Mouse (Mus musculus) neural tube, embryonic 10.5 days (tissue): ENCODE results near the gene Pla2g2d.
A peak's percentile ranks its signal among the peaks of the same experiment; 100 is the strongest.

Experiments
- DNase-seq: peaks from one replicate; pipeline ENCODE4 v3.0.0-alpha.2; 2017; ENCODE audit warnings: low spot score; ENCODE audit errors: extremely low spot score

Gene Pla2g2d

DNA sequence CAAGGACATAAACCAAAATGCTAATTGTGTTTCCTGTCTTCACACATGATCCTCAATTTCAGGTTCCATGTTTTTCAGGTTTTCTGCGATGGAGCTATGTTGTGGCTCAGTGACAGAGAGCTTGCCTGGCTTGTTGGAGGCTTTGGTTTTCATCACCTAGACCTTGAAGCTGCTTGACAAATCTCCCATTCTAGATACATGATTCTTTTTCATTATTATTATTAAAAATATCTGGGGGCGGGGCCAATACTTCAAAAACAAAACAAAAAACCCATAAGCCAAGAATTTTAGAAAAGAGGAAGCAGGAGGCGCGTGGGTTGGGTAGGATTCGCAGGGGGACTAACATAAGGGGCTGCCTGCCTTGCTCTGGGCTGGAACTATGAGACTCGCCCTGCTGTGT is at the start of gene Pla2g2d:
Gene Pla2g2d, plus strand, starts transcription at position 301 of the 400 bp plus-strand sequence.
- no peak for DNase-seq

DNA sequence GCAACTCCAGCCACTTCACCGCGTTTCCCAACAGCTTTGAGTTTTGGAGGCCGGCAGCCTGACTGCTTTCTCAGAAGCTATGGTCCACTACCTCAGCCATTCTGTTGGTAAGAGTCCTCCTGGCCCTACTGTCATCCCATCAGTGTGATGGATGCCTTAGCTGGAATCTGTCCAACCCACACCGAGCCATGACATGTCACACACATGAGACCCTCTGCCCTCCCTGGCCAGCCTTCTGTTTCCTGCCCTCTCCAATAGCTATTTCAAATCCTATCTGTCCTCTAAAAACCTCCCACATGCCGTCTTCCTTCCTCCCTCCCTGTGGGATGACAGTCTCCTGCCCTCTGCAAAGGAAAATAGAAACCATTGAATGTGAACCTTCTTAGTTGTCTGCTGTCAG is 49.8 kb upstream of the Pla2g2d start:
- DNase-seq, result no peak

DNA sequence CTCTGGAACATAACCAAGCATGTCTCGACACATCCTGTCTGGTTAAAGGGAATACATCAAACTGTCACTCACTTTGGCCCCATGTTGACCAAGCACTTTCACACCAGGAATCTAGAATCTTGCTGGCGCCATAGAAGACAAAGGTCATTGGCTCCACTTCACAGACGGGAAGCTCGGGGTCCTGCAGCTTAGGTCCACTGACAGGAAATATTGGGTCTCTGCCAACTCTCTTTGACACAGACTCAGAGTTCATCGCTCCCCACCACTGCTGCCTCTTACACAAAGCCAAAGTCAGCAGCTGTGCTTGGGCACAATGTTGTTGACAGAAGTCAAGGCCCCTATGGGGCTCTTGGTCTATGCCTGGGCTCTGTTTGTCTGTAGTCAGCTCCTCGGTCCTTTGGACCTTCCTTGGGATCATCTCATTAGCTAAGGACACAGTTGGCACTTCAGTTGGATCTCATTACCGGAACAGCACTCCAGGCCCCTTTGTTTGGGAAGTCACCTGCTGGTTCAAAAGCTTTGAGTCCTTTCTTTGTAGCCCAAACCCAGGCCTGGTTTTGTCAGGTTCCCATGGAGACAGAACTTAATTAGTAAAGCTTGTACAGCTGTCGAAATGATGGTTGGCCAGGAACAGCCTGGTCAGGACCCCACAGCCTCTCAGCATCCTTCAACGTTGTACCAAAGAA is 46.4 kb upstream of the Pla2g2d start:
- DNase-seq, result no peak

DNA sequence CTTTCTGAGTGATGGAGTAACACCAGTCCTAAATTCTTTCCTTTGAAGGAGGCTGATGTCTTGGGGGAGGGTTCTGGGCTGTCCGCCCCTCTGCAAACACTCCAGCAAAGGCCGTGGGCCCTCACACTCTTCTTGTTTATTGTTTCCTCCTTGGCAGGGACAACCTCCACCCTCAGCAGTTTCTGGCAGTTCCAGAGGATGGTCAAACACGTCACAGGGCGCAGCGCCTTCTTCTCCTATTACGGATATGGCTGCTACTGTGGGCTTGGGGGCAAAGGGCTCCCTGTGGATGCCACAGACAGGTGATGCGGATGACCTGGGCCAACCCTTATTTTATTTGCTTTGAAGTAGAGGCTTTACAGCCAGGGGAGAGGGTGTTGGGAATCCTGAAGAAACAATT is 41.4 kb upstream of the Pla2g2d start:
- no peak for DNase-seq

DNA sequence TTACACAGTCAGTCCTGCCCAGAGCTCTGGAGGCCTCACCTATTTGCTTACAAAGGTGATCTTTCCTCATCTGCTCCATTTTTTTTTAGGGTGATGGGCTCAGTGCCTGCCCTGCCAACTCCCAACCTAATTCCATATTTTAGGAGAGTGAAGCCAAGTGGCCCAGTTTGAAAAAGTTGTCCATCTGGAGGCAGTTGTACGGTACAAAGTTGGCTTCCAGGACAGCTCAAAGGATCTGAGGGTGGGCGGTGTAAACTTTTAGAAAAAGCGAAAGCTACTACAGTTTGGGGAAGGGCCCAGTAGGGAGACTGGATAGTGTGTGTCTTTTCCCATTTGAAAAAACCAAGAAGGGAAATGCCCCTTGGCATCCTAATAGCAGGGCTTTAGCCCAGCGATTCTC is 40.7 kb upstream of the Pla2g2d start:
- DNase-seq, result no peak

DNA sequence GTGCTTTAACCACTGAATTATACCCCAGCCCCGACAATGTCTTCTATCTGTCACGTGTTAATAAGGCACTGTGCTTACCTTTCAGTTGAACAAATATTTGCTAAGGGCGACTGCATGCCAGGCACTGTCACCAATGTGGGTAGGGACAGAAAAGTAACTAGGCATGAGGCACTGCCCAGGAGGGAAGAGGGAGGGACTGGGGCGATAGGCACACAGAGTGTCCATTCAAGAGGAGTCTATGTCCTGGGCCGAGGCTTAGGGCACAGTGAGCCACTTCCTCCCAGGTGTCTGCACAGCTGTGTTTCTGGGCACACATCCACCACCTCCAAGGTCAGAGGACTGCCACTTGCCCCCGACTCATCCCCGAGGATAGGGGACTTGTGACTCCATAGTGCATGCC is 38.5 kb upstream of the Pla2g2d start, which contains the start of gene Ubxn10:
Gene Ubxn10, minus strand, starts transcription at position 137 of the 400 bp plus-strand sequence.
- DNase-seq, result no peak

DNA sequence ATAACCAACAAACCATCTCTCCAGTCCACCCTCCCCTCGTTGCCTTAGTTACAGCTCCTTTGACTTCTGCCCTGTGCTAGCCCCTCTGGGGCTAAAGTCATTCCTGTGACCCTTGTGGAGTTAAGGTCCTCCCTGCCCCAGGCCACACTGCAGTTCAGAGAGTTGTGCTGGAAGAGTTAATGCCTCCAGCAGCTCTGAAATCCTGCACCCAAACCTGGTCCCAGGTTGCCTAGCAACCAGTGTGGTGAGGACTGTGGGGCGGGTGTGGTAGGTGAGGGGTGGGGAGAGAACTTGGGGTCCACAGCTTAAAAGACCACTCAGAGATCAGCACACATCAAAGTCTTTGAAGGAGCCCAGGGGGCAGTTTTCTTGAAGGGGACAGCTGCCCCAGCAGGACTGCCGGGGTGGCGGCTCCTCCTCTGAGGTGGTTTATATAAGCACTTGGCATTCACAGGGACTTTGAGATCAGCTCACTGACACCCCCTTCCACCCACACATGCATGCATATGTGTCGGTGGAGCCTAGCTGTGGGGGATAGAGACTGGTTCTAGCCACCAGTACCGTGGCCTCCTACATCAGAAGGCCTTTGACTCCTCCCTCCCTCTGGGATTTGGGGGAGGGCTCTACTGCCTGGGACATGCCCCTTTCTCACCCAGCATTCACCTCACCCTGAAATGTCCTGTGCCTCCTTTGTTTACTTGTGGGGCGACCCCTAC is 36.2 kb upstream of the Pla2g2d start:
- DNase-seq, result no peak

DNA sequence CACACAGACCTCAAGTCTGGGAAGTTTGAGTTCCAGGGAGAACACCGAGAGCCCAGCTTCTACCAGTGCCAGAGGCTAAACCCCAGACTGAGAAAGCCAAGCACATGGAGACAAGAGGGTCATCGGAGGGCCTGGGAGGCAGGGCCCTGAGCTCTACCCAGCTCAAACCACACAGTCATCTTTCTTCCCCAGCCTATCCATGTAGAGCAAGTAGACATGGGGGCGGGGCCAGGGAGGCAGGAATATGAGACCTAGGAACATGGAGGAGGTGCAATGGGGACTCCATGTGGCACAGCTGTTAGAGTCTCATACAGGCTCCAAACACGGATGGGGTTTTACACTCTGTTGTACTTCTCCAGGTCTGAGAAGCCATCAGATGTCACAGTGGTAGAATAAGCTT is 29.7 kb upstream of the Pla2g2d start:
- DNase-seq, result no peak

DNA sequence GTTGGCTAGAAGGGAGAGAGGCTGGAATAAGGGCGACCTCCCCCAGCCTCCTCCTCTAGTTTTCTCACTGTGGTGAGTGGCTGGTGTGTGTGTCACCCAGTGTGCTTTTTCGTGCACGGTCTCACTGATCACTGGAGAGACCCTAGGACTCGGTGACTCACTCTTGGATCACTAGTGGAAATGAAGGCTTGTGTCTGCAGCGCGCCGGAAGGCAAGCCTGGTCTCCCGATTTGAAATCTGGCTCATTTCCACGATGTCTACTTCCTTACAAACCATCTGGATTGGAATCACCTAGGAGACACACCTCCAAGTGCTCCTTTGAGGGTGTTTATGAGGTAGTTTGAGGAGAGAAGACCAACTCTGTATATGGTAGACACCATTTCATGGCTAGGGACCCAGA is 28.7 kb upstream of the Pla2g2d start:
- no peak for DNase-seq

DNA sequence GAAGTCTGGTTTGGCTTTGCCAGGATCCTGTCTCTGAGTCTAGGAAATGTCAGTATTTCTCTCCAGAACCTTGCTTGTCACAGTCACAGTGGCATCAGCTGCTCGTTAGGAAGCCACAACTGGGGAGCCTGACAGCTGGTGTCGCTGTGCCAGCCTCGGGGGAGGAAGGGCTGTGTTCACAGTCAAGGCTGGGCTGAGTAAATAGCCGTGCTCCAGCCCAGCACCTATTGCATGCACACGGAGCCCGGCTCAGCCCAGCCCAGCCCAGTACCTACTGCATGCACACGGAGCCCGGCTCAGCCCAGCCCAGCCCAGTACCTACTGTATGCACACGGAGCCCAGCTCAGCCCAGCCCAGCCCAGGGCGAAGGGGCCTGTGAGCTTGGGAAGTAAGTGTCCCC is 27.7 kb upstream of the Pla2g2d start:
- no peak for DNase-seq

DNA sequence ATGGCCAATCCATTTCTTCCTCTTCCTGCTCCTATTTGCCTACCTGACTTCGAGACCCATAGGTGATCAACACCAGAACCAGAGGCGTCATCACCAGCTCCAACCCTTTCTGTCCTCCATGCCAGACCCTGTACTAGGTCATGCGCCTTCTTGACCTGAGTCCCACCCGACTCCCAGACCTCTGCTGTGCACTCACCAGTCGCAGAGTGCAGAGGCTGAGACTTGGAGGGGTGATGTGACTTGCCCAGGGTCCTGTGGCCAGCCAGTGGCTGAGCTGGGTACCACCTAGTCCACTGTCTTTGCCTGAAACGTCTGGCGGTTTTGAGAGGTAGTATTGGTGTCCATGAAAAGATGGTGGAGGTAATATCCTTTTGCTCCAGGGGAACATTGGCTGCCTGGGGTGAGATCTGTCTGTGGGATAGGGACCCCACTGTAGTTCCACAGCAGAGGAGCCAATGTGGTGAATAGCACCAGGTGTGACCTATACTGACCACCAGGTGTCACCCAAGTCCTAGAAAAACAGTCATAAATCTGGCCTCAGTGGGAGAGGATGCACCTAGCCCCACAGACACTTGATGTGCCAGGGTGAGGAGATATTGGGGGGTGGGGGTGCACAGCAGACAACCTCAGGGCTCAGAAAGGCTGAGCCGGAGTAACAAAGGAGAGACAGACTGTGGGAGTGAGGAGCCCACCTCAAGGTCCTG is 27.0 kb upstream of the Pla2g2d start:
- DNase-seq, result peak; percentile 33

DNA sequence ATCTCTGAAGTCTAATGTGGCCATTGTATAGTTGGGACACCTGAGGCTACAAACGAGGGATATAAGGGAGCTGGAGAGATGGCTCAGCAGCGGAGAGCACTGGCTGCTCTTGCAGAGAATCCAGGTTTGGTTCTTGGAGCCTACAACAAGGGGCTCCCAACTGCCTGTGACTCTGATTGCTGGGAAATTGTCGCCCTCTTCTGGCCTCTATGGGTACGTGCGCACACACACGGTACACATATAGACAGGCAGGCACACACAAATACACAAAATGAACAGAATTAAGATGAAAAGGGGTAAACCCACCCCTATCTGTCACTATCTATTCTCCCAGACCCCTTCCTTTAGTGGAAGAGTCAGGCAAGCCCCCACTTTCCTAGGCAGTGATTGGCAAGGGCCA is 22.9 kb upstream of the Pla2g2d start:
- DNase-seq, result no peak

DNA sequence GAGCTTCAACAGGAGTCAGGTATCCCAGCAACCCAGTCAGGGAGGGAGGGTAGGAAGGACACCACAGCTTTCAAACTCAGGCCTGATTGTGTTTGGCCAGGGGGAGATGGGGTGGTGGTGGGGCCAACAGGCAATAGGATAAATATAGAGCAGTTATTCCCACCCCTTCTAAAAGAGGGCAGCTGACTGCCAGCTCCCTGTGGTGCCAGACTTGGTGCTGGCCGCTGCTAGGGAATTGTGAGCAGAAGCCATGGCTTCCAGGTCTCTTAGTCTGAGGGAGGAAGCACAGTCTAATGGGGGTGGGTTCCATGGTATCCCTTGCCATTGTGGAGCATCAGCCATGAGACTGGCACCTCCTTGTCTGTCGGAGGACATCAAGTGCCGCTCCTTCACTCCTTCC is 21.9 kb upstream of the Pla2g2d start:
- DNase-seq, result no peak

DNA sequence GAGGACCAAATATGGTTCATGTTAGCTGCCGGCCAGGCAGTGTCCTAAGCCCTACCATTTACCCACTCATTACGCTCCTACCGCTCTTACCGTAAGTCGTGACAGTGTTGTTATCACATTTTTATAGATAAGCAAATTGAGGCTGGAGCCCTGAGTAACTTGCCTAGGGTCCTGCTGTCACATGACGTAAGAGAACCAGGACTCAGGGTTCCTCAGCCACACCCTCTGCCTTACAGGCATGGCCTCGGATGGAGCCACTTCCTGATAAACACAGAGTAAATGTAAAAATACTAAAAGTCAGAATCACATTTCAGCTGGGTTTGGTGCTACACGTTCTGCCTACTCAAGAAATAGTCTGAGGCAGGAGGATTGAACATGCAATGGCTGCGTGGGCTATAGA is 21.1 kb upstream of the Pla2g2d start:
- DNase-seq, result no peak

DNA sequence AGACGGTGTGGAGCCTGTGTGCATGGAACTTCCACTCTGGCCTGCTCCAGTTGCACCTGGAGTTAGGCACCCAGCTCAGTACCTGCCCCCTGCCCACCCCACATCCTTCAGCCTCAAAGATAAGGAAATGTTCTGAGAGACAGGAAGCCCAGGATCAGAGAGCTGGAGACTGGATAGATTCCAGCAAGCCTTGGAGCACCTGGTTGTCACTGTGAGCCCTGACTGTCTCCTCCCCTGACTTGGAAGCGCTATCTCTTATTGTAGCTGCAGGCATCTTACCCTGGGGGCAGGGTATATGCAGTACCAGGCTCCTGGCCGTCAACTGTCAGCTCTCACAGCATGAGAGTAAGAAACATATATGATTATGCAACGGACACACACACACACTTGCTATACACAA is 20.1 kb upstream of the Pla2g2d start:
- no peak for DNase-seq

DNA sequence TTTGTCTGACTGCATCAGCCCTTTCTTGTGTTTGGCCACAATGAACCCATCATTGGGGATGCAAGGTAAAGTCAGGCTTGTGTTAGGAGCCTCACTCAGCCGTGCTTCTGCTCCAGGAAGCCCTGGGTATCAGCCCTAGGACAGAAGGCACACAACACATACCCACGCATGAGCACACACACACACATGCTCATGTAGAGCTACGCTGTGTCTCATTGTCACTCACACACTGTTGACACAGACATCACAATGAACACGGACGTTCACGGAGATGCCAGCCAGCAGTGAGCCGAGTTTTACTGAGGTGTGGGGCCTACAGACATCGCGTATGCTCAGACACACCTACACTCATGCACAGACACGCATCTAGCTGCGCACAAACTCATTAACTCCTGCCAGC is 19.6 kb upstream of the Pla2g2d start:
- no peak for DNase-seq

DNA sequence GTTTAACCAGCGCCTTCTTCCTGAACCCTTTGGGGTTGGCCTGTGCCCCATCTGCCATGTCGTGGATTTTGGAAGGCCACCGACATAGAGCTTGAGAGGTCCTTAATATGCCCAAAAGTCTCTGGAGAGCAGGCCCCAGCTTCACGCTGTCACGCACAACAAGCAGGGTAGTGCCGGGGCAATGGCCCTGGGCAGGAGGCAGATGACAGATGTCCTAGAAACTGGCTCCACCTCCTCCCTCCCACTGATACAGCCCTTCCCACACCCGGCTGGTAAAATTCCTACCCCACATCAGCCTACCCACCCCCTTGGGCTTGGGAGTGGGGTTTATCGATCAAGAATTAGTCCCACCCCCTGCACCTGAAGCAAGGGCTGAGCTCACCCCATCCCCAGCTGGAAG is 18.1 kb upstream of the Pla2g2d start, which contains the start of gene Pla2g2f:
Gene Pla2g2f, minus strand, starts transcription at position 211 of the 400 bp plus-strand sequence.
- DNase-seq, result no peak

DNA sequence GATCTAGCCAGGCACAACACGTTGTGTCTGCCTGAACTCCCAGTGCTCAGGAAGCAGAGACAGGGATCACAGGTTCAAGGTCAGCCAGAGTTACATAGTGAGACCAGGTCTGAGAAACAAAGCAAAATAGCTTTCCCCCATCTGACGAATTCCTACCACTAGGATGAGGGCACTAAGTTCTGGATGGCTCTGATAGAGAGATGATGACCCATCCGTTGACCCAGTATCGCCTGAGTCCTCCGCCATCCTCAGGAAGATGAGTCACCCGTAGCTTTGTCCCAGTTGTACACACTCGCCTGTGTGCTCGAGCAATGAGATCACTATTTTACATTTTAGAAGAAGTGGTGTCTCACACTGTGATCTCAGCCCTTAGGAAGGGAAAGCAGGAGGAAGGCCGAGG is 13.3 kb upstream of the Pla2g2d start:
- no peak for DNase-seq

DNA sequence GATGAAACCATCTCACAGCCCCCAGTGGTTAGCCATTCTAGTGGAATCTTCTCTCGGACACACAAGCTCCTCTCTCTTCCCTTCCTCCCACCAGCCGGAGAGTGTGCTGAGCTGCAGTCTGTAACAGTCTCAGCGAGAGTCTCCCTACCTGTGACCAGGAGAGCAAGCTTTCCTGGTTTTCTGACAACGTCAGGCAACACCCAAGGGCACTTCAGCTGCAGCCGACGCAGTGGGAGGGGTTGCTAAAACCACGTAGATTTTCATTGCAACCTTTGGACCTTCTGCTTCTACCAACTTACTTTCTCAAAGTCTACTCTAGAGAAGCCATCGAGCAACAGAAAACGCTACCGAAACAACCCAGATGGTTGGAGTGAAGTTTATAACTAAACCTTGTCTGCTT is 3.6 kb upstream of the Pla2g2d start:
- DNase-seq, result no peak

DNA sequence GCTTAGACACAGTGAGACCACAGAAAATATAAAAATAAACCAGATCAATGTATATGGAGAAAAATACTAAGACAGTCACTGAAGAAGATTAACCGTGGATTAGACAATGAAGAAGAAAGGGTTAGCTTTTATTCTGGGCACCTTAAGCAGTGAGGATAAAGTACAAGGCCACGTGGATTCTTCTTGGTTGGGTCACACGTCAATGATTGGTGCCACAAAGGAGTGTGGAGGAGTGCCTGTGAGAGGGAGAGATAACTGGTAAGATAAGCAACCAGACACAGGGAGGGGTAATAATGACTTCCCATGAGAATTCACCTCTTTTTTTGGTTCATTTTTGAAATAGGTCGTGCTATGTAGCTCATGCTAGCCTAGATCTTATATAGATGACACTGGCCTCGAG is 3.1 kb upstream of the Pla2g2d start:
- DNase-seq, result no peak

DNA sequence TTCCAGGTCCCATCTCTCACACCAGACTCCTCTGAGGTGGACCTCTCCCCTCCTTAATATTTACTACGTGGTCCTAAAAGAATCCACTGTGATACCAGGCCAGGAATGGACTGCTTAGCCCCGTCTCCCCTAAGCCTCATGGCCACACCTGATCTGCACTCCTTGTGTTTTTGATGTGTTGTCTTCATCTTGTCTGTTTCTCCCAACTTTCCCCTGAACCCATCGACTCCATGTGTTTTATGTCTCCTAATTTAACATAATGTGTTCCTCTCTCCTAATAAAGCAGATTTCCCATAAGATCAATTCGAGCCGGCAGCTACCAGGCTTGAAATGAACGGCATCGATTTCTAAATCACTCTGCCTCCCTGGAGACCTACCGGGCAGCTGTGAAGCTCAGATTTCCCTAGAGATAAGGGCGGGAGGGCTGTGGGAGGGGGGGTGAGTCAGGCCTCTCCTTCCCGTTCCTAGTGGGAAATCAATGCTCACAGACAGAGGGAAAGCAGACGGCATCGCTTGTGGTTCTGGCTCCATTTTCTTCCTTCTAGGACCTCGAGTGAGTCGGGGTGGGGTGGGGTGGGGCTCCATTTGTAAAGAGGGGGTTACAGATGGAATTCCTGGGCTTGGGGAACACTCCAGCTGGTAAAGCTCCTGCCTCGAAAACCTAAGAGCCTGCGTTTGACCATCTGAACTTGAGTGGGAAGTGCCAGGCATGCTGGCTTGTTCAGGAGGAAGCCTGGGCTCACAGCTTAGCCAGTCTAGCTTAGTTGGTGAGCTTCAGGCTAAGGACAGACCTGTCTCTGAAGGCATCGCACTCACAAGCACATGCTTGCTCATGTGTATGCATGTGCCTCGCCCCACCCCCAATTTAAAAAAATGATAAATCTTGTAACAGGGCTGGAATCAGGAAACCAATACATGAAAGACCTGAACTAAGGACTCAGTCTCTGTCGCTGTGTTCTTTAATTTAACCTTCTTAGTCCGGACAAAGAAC is 2.2 kb downstream of the Pla2g2d start:
- peak; percentile 17 for DNase-seq
